Mouse (Mus musculus) E14TG2a.4 (cell line): ENCODE results near the gene March6.

Experiments
- H3K27me3 ChIP-seq: 2 replicates; pipeline ENCODE4 v1.6.1; 2014; ENCODE audit warnings: low read length, control low read depth; ENCODE audit not compliant: insufficient read depth
- H3K36me3 ChIP-seq: 2 replicates; pipeline ENCODE4 v1.6.1; 2014; ENCODE audit warnings: low read length, control low read depth; ENCODE audit not compliant: insufficient read depth
- H3K4me1 ChIP-seq: replicated peaks from 2 replicates; pipeline ENCODE4 v1.6.1; 2014; ENCODE audit warnings: low read depth, low read length, control low read depth
- H3K4me3 ChIP-seq: replicated peaks from 2 replicates; pipeline ENCODE4 v1.5.1; 2014; ENCODE audit warnings: mild to moderate bottlenecking, low read length
- H3K9me3 ChIP-seq: 2 replicates; pipeline ENCODE4 v1.6.1; 2014; ENCODE audit warnings: low read length, control low read depth
- CTCF ChIP-seq: conservative IDR thresholded peaks from 2 replicates; pipeline ENCODE4 v1.5.1; 2014; ENCODE audit warnings: low read length
- NANOG ChIP-seq: IDR thresholded peaks from 2 replicates; pipeline ENCODE4 v1.6.1; 2014; ENCODE audit warnings: borderline replicate concordance, low read length, mixed read lengths
- POU5F1 ChIP-seq: IDR thresholded peaks from 2 replicates; pipeline ENCODE4 v1.6.1; 2014; ENCODE audit warnings: low read length, borderline replicate concordance

Gene March6

GRCm38 (mm10) chr15:31452336-31453097 lies 78.3 kb downstream of the March6 start:
- peaks cover 6% of the 10 kb centered on the region for H3K36me3 ChIP-seq

DNA sequence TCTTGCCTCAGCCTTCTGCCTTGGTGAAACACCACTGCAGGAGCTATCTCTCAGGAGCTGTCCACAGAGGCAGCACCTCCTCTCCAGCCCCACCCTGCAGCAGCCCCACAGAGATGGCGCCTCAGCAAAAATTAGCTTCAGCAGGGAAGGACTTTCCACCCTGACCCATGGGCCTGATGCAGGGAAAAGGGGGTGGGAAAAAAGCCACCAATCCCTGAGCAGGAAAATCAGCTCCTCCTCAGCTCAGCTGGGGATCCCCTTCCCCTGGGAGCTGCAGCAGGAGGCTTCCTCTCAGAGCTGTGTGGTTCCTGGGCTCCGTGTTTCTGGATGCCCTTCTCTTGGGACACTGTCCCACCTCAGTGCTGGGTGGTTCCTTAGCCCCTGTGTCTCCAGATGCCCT lies 81.1 kb downstream of the March6 start:
- Histone ChIP-seq H3K4me1 (peaks cover 40% of the 10 kb centered on the region), H3K9me3 (no peaks in the 10 kb centered on the region), H3K27me3 (peaks cover 13% of the 10 kb centered on the region), H3K36me3 (no peaks in the 10 kb centered on the region), H3K4me3 (no peak overlapping the region)
- TF ChIP-seq NANOG: no peak
- TF ChIP-seq POU5F1: no peak
- TF ChIP-seq CTCF: no peak

More at GRCm38 (mm10) chr15:31452336-31453097, 78.3 kb downstream of the March6 start:
- H3K4me1 ChIP-seq: peaks cover 45% of the 10 kb centered on the region
- TF ChIP-seq POU5F1: no peak
- TF ChIP-seq NANOG: no peak
- TF ChIP-seq CTCF: no peak
- no peaks in the 10 kb centered on the region for H3K9me3 ChIP-seq
- peak overlapping the region; percentile 81 for H3K4me3 ChIP-seq
- H3K27me3 ChIP-seq: peaks cover 13% of the 10 kb centered on the region

DNA sequence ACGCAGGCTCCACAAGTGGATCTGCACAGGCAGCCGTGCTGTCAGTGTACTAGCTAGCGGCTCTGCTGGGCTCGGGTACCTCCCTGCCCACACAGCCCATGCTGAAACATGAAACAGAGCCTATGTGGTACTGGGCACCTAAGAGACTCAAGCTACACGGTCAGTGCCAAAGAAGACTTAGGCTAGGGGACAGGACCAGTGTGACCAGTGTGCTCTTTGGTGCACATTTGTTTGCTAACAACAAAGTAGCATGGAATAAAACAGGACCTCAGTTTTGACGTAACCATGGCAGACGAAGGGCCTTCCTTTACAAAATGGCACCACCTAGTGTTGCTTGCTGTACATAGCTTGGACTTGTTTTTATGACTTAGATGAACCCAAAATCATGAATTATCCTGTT lies 83.7 kb downstream of the March6 start:
- peaks cover 3% of the 10 kb centered on the region for H3K27me3 ChIP-seq
- H3K4me1 ChIP-seq: peaks cover 30% of the 10 kb centered on the region
- no peaks in the 10 kb centered on the region for H3K9me3 ChIP-seq
- TF ChIP-seq CTCF (peak; percentile 49), NANOG (no peak), POU5F1 (no peak)
- no peaks in the 10 kb centered on the region for H3K36me3 ChIP-seq
- no peak overlapping the region for H3K4me3 ChIP-seq

DNA sequence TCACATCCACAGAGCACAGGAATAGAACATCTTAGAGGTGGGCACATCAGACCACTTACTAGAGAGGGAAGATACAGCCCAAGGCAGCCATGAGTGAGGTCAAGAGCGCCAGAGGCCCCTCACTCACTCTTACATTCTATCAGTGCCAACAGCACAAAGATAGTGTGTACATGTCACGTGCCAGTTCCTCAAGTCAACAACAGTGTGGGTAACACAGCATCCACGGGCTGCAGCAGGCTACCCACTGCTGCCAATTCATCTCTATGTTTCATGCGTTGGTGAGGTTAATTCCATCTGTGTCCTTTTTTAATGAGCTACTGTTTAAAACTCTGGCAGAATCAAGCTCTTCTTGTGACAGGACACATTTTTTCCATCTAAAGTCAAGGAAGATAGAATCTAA lies 88.2 kb downstream of the March6 start:
- Histone ChIP-seq H3K36me3 (no peaks in the 10 kb centered on the region), H3K9me3 (0 out of 2 replicates have a peak, but pooled peaks cover 6% of the 10 kb centered on the region), H3K4me1 (peaks cover 13% of the 10 kb centered on the region), H3K27me3 (no peaks in the 10 kb centered on the region), H3K4me3 (no peak overlapping the region)
- TF ChIP-seq CTCF (no peak), NANOG (no peak), POU5F1 (no peak)

DNA sequence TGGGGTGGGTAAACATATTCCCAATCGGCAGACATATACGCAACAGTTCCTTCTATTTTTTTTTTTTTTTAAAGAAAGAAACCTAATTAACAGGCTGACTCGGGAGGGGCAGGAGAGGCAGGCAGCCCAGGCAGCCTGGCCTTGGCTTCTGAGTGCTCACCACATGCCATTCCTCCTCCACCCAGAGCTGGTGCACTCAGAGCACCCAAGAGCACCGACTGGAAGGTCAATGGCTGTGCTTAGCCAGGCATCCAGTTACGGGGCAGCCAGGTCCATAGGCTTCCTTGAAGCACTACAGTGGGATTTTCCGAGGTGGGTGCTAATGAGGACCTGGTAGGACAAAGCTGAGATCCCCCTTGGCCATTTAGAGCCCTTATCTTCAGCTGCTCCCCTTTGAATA lies 88.9 kb downstream of the March6 start:
- Histone ChIP-seq H3K27me3 (no peaks in the 10 kb centered on the region), H3K4me3 (peak overlapping the region; percentile 37; the same call in 1 of the 2 replicates), H3K4me1 (peaks cover 10% of the 10 kb centered on the region), H3K36me3 (no peaks in the 10 kb centered on the region), H3K9me3 (0 out of 2 replicates have a peak, but pooled peaks cover 6% of the 10 kb centered on the region)
- TF ChIP-seq NANOG: no peak
- TF ChIP-seq CTCF: no peak
- TF ChIP-seq POU5F1: no peak

GRCm38 (mm10) chr15:31436811-31437210 lies 94.0 kb downstream of the March6 start:
- Histone ChIP-seq H3K9me3 (0 out of 2 replicates have a peak, but pooled peaks cover 6% of the 10 kb centered on the region), H3K4me1 (no peaks in the 10 kb centered on the region), H3K27me3 (peaks cover 6% of the 10 kb centered on the region; the same call in 1 of the 2 replicates), H3K4me3 (no peak overlapping the region), H3K36me3 (no peaks in the 10 kb centered on the region)
- TF ChIP-seq NANOG: no peak
- no peak for TF ChIP-seq POU5F1
- no peak for TF ChIP-seq CTCF

GRCm38 (mm10) chr15:31436083-31436482 lies 94.8 kb downstream of the March6 start:
- Histone ChIP-seq H3K4me3 (no peak overlapping the region), H3K9me3 (0 out of 2 replicates have a peak, but pooled peaks cover 6% of the 10 kb centered on the region), H3K36me3 (no peaks in the 10 kb centered on the region), H3K27me3 (peaks cover 6% of the 10 kb centered on the region; the same call in 1 of the 2 replicates), H3K4me1 (no peaks in the 10 kb centered on the region)
- TF ChIP-seq CTCF: no peak
- no peak for TF ChIP-seq POU5F1
- TF ChIP-seq NANOG: no peak

- Histone ChIP-seq H3K9me3 (no peaks in the 10 kb centered on the region), H3K4me1 (no peaks in the 10 kb centered on the region), H3K27me3 (peaks cover 12% of the 10 kb centered on the region; the same call in 1 of the 2 replicates), H3K4me3 (no peak overlapping the region), H3K36me3 (no peaks in the 10 kb centered on the region)
- no peak for TF ChIP-seq POU5F1
- no peak for TF ChIP-seq CTCF
- TF ChIP-seq NANOG: no peak
Measured at GRCm38 (mm10) chr15:31433768-31434167, 97.1 kb downstream of the March6 start.
